10 mouse cellular contexts compared by ENCODE assay signal in the genomic region with DNA sequence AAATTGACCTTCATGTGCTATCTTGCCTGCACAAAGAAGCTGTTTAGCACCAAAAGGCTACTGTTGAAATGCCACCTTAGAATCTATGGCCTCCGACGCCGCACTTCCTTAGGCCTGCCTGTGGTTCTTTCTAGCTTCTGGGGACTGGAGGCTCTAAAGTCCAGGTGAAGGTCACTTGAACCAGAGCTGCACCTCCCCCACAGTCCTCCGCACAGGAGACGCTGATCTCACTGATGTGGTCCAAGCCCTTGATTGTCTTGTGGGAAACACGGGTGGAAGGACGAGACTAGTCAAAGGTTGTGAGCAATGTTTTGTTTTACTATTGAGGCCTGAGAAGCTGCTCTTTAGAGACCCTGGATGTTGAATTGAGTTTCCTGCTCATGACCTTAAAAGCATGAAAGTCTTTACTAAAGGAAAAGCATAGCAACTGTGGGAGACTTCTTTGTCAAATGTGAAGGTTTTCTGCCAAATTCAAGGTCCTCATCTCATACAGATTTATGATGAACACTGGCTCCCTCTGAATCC. TPM values are rescaled to one million over a fixed set of nuclear protein-coding genes. Genes with fewer than 3 reads are reported as not detected.
DNase-seq lines count a peak whose midpoint lies in the region; ATAC-seq lines count a peak whose summit lies in the region.
"Had no signal": no experiment of that assay in that cellular context is flagged by ENCODE, and none has a peak within 500 bp of the region (broad histone marks: within the 10 kb centered on the region; RNA-seq: fewer than 3 reads in every experiment).

No protein-coding gene starts in this region.

- no peaks in the 10 kb centered on the region for H3K27me3 ChIP-seq in intestine, embryonic 16.5 days (replicated peaks; ENCODE audit: control insufficient read depth, insufficient read depth, low read length)
- H3K27me3 ChIP-seq in liver, embryonic 16.5 days (ENCODE audit: control insufficient read depth, insufficient read depth, low read depth, low read length): no peaks in the 10 kb centered on the region

- H3K36me3 ChIP-seq in intestine, embryonic 16.5 days (ENCODE audit: control insufficient read depth, insufficient read depth, low read length): peaks cover 12% of the 10 kb centered on the region
- H3K36me3 ChIP-seq in liver, embryonic 16.5 days (ENCODE audit: control insufficient read depth, insufficient read depth): peaks cover 36% of the 10 kb centered on the region

- no peaks in the 10 kb centered on the region for H3K9me3 ChIP-seq in intestine, embryonic 16.5 days (ENCODE audit: control insufficient read depth, low read length)
- H3K9me3 ChIP-seq in liver, embryonic 16.5 days (replicated peaks; ENCODE audit: control insufficient read depth, low read length): no peaks in the 10 kb centered on the region

- H3K9ac ChIP-seq in intestine, embryonic 16.5 days (ENCODE audit: low read depth, low read length): peak overlapping the region; percentile 81
- H3K9ac ChIP-seq in liver, embryonic 16.5 days (ENCODE audit: low read depth, low read length): peak overlapping the region; percentile 88

- 54% methylated on average over 7 of the region's 7 CpGs for WGBS in intestine, embryonic 16.5 days
- WGBS in liver, embryonic 16.5 days (ENCODE audit: insufficient replicate concordance): 13% methylated on average over 7 of the region's 7 CpGs

- peak overlapping the region; percentile 86 for H3K4me2 ChIP-seq in intestine, embryonic 16.5 days (ENCODE audit: low read depth, low read length)
- peak overlapping the region; percentile 79 for H3K4me2 ChIP-seq in liver, embryonic 16.5 days (ENCODE audit: low read depth, low read length)

- peak overlapping the region; percentile 69 for H3K4me3 ChIP-seq in intestine, embryonic 16.5 days (ENCODE audit: low read length)
- peak overlapping the region; percentile 76 for H3K4me3 ChIP-seq in liver, embryonic 16.5 days (ENCODE audit: low read depth, low read length)

- DNase-seq in kidney, adult 11 months: peak; percentile 67
- no peak for DNase-seq in kidney, postnatal 10 days
- DNase-seq in adrenal gland, postnatal 10 days: peak; percentile 57
- DNase-seq in ovary, postnatal 10 days (ENCODE audit: low spot score): no peak
- DNase-seq in layer of hippocampus, postnatal 10 days (ENCODE audit: low spot score in 2 of 2): no peak
- DNase-seq in retina, postnatal 1 day: no peak
- DNase-seq: thymus, postnatal 4 days had no signal

- no peak for ATAC-seq in intestine, embryonic 16.5 days
- no peak for ATAC-seq in liver, embryonic 16.5 days (ENCODE audit: low read depth)

- H3K4me1 ChIP-seq in intestine, embryonic 16.5 days (ENCODE audit: control insufficient read depth, insufficient read depth, low read length): peaks cover 21% of the 10 kb centered on the region
- H3K4me1 ChIP-seq in liver, embryonic 16.5 days (ENCODE audit: control insufficient read depth, low read depth, low read length): peaks cover 39% of the 10 kb centered on the region

- H3K27ac ChIP-seq in intestine, embryonic 16.5 days (ENCODE audit: low read length): no peak overlapping the region
- peak overlapping the region; percentile 20 for H3K27ac ChIP-seq in liver, embryonic 16.5 days (ENCODE audit: low read length)

RNA-seq across cellular contexts. Expression of a gene that starts 3.1 kb away (rescaled TPM):
- total RNA-seq in adrenal gland, postnatal 10 days (2021): 100 to 1,000 TPM; 144 to 176 TPM
- 295 and 311 TPM in 2 replicates for polyA plus RNA-seq in intestine, embryonic 16.5 days (2015; fragmentation: Nextera tagmentation; extraction: Ambion mirVana)
- 251 and 260 TPM in 2 replicates for polyA plus RNA-seq in liver, embryonic 16.5 days (2015; fragmentation: Nextera tagmentation; extraction: Ambion mirVana)
- total RNA-seq in layer of hippocampus, postnatal 10 days (2021): 100 to 1,000 TPM; 234 TPM

RNA-seq across cellular contexts. Expression of a gene that starts 22.2 kb away (rescaled TPM):
- 10 to 100 TPM; 24.0 to 59.0 TPM for total RNA-seq in adrenal gland, postnatal 10 days (2021)
- polyA plus RNA-seq in intestine, embryonic 16.5 days (2015; fragmentation: Nextera tagmentation; extraction: Ambion mirVana): 35.0 and 38.4 TPM in 2 replicates
- polyA plus RNA-seq in liver, embryonic 16.5 days (2015; fragmentation: Nextera tagmentation; extraction: Ambion mirVana): 0.86 and 1.1 TPM in 2 replicates
- 10 to 100 TPM in 1 of 2 experiments, 1 to 10 TPM in 1; 9.1 to 13.2 TPM for total RNA-seq in layer of hippocampus, postnatal 10 days (2021)
- total RNA-seq: monocyte, adult 5-6 weeks had no signal

RNA-seq across cellular contexts. Expression of a gene that starts 41.6 kb away (rescaled TPM):
- 1 to 10 TPM; 8.2 to 9.8 TPM for total RNA-seq in adrenal gland, postnatal 10 days (2021)
- polyA plus RNA-seq in intestine, embryonic 16.5 days (2015; fragmentation: Nextera tagmentation; extraction: Ambion mirVana): 20.2 and 25.4 TPM in 2 replicates
- 13.3 and 15.2 TPM in 2 replicates for polyA plus RNA-seq in liver, embryonic 16.5 days (2015; fragmentation: Nextera tagmentation; extraction: Ambion mirVana)
- total RNA-seq in layer of hippocampus, postnatal 10 days (2021): 1 to 10 TPM; 1.4 to 1.7 TPM
- total RNA-seq: monocyte, adult 5-6 weeks had no signal

RNA-seq across cellular contexts. Expression of a gene that starts 54.8 kb away (rescaled TPM):
- under 1 TPM in 1 of 2 experiments, not detected in 1; 0.18 TPM for total RNA-seq in adrenal gland, postnatal 10 days (2021)
- 0.09 and 0.17 TPM in 2 replicates for polyA plus RNA-seq in intestine, embryonic 16.5 days (2015; fragmentation: Nextera tagmentation; extraction: Ambion mirVana)
- polyA plus RNA-seq in liver, embryonic 16.5 days (2015; fragmentation: Nextera tagmentation; extraction: Ambion mirVana): not detected in 2 replicates
- under 1 TPM in 1 of 2 experiments, not detected in 1; 0.25 TPM for total RNA-seq in layer of hippocampus, postnatal 10 days (2021)
- total RNA-seq: monocyte, adult 5-6 weeks had no signal

Comparison
In these comparisons a context has a peak if more than half of its experiments do, and no peak if none do; other contexts are left out.
1. DNase-seq: peak in kidney, adult 11 months (single experiment) and adrenal gland, postnatal 10 days (single experiment); none in kidney, postnatal 10 days (single experiment), ovary, postnatal 10 days (single experiment), layer of hippocampus, postnatal 10 days (0 of 2) and retina, postnatal 1 day (single experiment).